Mouse (Mus musculus) G1E (cell line): Measurements from ENCODE around the gene Erc1.

ENCODE experiments used
- CTCF ChIP-seq: IDR thresholded peaks from 2 replicates; pipeline ENCODE4 v1.5.1; 2012; ENCODE audit warnings: low read depth, low read length, inconsistent platforms, mixed read lengths
- GATA1 ChIP-seq: IDR thresholded peaks from 2 replicates; pipeline ENCODE4 v1.6.1; 2012; ENCODE audit warnings: borderline replicate concordance, low read length, inconsistent platforms, mixed read lengths
- POLR2AphosphoS5 ChIP-seq: IDR thresholded peaks from 2 replicates; pipeline ENCODE4 v1.6.1; 2012; ENCODE audit warnings: low read depth, low read length, inconsistent platforms; ENCODE audit not compliant: insufficient replicate concordance
- TAL1 ChIP-seq: conservative IDR thresholded peaks from 2 replicates; pipeline ENCODE4 v1.6.1; 2012; ENCODE audit warnings: low read depth, low read length, inconsistent platforms, mixed read lengths

- TF ChIP-seq GATA1 (no peak), CTCF (no peak), POLR2AphosphoS5 (no peak), TAL1 (no peak)
These were observed 275.7 kb downstream of the Erc1 start for GRCm38 (mm10) chr6:119572296-119572695.
